Mouse (Mus musculus): ENCODE measurements around the gene Slc7a7. TPM values are rescaled to one million over a fixed set of nuclear protein-coding genes. Genes with fewer than 3 reads are reported as not detected.
A peak's percentile ranks its signal among the peaks of the same experiment; 100 is the strongest.

The Slc7a7 gene
- polyA plus RNA-seq, 1 experiment, result 1.6 TPM

- TF ChIP-seq GATA1 (IDR thresholded peaks at IDR 0.05; ENCODE audit: borderline replicate concordance, low read length) (no peak), FLI1 (IDR thresholded peaks at IDR 0.05; ENCODE audit: low read length) (no peak)
- H3K36me3 ChIP-seq (replicated peaks; ENCODE audit: low read length), result no peaks in the 10 kb centered on the region
- H3K9me3 ChIP-seq, result 0 out of 2 replicates have a peak, but pooled peaks cover 2% of the 10 kb centered on the region
- peaks cover 36% of the 10 kb centered on the region for H3K4me1 ChIP-seq
- peak overlapping the region; percentile 35 for H3K4me3 ChIP-seq (replicated peaks)
- H3K27me3 ChIP-seq (replicated peaks), result peaks cover 10% of the 10 kb centered on the region
Measured at GRCm38 (mm10) chr14:54383355-54383771, 34.2 kb downstream of the Slc7a7 start.

- Histone ChIP-seq H3K27me3 (replicated peaks) (peaks cover 13% of the 10 kb centered on the region), H3K4me3 (replicated peaks) (no peak overlapping the region), H3K9me3 (0 out of 2 replicates have a peak, but pooled peaks cover 2% of the 10 kb centered on the region), H3K36me3 (replicated peaks; ENCODE audit: low read length) (no peaks in the 10 kb centered on the region), H3K4me1 (peaks cover 39% of the 10 kb centered on the region)
- TF ChIP-seq GATA1 (IDR thresholded peaks at IDR 0.05; ENCODE audit: borderline replicate concordance, low read length) (no peak), FLI1 (IDR thresholded peaks at IDR 0.05; ENCODE audit: low read length) (no peak)
Measured at GRCm38 (mm10) chr14:54382641-54383040, 34.9 kb downstream of the Slc7a7 start.

DNA sequence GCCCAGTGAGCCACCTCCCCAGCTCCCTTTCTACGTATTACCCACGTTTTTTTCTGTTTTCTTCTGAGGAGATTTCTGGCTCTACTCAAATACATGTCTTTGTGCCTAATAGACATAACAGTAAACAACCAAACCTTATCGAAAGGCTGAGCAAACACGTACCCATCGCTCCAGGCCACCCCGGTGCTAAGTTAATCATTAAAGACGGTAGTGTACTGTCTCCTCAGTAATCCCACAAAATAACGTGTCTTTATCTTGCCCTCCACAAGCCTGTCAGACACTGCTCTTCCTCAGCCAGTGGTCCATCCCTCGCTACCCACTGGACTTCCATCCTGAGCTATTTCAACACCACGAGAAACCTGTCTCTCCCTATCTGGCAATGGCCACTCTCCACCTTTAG lies 35.8 kb downstream of the Slc7a7 start:
- Histone ChIP-seq H3K4me1 (peaks cover 43% of the 10 kb centered on the region), H3K9me3 (0 out of 2 replicates have a peak, but pooled peaks cover 2% of the 10 kb centered on the region), H3K36me3 (replicated peaks; ENCODE audit: low read length) (no peaks in the 10 kb centered on the region), H3K27me3 (replicated peaks) (peaks cover 12% of the 10 kb centered on the region), H3K4me3 (replicated peaks) (no peak overlapping the region)
- TF ChIP-seq GATA1 (IDR thresholded peaks at IDR 0.05; ENCODE audit: borderline replicate concordance, low read length) (no peak), FLI1 (IDR thresholded peaks at IDR 0.05; ENCODE audit: low read length) (no peak)

DNA sequence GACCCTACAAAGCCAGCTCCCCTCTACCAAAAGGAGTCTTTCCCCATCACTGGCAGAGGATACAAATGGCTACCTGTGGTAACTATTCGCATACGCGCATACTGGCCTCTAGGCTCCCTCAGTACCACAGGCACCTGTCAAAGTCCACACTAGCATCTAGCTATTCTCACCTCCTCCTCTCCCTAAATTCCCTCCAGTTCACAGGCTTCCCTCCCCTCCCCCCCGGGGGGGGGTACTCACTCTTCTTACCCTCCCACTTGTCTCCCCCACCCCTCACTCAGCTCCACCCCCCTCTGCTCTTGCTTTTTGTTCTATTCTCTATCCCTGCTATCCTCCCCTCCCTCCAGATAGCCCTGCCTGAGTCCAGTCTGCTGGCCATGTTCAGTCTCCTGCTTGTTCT lies 37.0 kb downstream of the Slc7a7 start:
- Histone ChIP-seq H3K36me3 (replicated peaks; ENCODE audit: low read length) (no peaks in the 10 kb centered on the region), H3K4me1 (peaks cover 46% of the 10 kb centered on the region), H3K27me3 (replicated peaks) (peaks cover 11% of the 10 kb centered on the region), H3K4me3 (replicated peaks) (no peak overlapping the region), H3K9me3 (0 out of 2 replicates have a peak, but pooled peaks cover 2% of the 10 kb centered on the region)
- TF ChIP-seq FLI1 (IDR thresholded peaks at IDR 0.05; ENCODE audit: low read length) (no peak), GATA1 (IDR thresholded peaks at IDR 0.05; ENCODE audit: borderline replicate concordance, low read length) (no peak)

DNA sequence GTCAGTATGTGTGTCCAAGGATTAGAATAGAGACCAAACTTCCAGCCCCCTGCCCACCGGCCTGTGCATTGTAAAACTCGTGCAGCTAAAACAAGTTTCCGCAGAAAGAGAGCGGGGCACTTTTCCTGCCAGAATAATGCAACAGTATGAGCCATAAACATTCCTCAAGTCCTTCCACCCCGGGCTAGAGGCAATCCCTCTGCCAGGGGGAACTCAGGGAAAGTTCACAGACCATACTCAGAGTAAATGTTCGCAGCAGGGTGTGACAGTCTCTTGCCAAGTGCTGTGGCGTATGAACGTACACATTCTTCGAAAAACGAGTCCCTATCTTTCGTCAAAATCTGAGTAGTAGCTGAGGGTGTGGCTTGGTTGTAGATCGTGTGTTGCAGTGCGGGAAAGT lies 38.0 kb downstream of the Slc7a7 start:
- TF ChIP-seq GATA1 (IDR thresholded peaks at IDR 0.05; ENCODE audit: borderline replicate concordance, low read length), result no peak
- no peak for TF ChIP-seq FLI1 (IDR thresholded peaks at IDR 0.05; ENCODE audit: low read length)
- no peaks in the 10 kb centered on the region for H3K36me3 ChIP-seq (replicated peaks; ENCODE audit: low read length)
- H3K9me3 ChIP-seq, result no peaks in the 10 kb centered on the region
- H3K4me1 ChIP-seq, result peaks cover 44% of the 10 kb centered on the region
- H3K27me3 ChIP-seq (replicated peaks), result peaks cover 11% of the 10 kb centered on the region
- H3K4me3 ChIP-seq (replicated peaks), result no peak overlapping the region

- TF ChIP-seq FLI1 (IDR thresholded peaks at IDR 0.05; ENCODE audit: low read length) (no peak), GATA1 (IDR thresholded peaks at IDR 0.05; ENCODE audit: borderline replicate concordance, low read length) (no peak)
- H3K9me3 ChIP-seq, result no peaks in the 10 kb centered on the region
- peaks cover 13% of the 10 kb centered on the region for H3K27me3 ChIP-seq (replicated peaks)
- peaks cover 20% of the 10 kb centered on the region for H3K4me1 ChIP-seq
- no peak overlapping the region for H3K4me3 ChIP-seq (replicated peaks)
- no peaks in the 10 kb centered on the region for H3K36me3 ChIP-seq (replicated peaks; ENCODE audit: low read length)
Measured at GRCm38 (mm10) chr14:54377166-54377565, 40.4 kb downstream of the Slc7a7 start.

GRCm38 (mm10) chr14:54375916-54376315 lies 41.7 kb downstream of the Slc7a7 start:
- no peaks in the 10 kb centered on the region for H3K36me3 ChIP-seq (replicated peaks; ENCODE audit: low read length)
- TF ChIP-seq FLI1 (IDR thresholded peaks at IDR 0.05; ENCODE audit: low read length) (no peak), GATA1 (IDR thresholded peaks at IDR 0.05; ENCODE audit: borderline replicate concordance, low read length) (no peak)
- H3K4me1 ChIP-seq, result peaks cover 9% of the 10 kb centered on the region; the same call in 1 of the 2 replicates
- peaks cover 13% of the 10 kb centered on the region for H3K27me3 ChIP-seq (replicated peaks)
- no peaks in the 10 kb centered on the region for H3K9me3 ChIP-seq
- H3K4me3 ChIP-seq (replicated peaks), result no peak overlapping the region

DNA sequence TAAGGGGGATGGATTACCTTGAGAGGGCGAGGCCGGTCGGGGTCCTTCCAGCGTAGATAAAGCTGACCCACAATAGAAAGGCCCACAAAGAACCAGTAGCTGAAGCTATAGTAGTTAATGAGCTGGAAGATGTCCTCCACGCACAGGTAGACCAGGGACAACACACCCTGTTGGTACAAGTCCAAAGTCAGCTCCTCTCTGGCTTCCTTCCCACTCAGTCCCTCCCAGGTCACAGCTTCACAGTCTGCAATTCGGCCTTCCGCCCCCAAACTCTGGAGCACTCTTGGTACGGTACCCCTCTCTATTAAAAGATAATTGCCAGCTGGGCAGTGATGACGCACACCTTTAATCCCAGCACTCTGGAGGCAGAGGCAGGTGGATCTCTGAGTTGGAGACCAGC lies 44.7 kb downstream of the Slc7a7 start:
- Histone ChIP-seq H3K4me3 (replicated peaks) (no peak overlapping the region), H3K4me1 (peaks cover 7% of the 10 kb centered on the region; the same call in 1 of the 2 replicates), H3K27me3 (replicated peaks) (peaks cover 5% of the 10 kb centered on the region), H3K36me3 (replicated peaks; ENCODE audit: low read length) (peaks cover 29% of the 10 kb centered on the region), H3K9me3 (no peaks in the 10 kb centered on the region)
- TF ChIP-seq FLI1 (IDR thresholded peaks at IDR 0.05; ENCODE audit: low read length) (no peak), GATA1 (IDR thresholded peaks at IDR 0.05; ENCODE audit: borderline replicate concordance, low read length) (no peak)

GRCm38 (mm10) chr14:54371460-54371859 lies 46.1 kb downstream of the Slc7a7 start:
- H3K27me3 ChIP-seq (replicated peaks), result peaks cover 2% of the 10 kb centered on the region
- H3K4me3 ChIP-seq (replicated peaks), result no peak overlapping the region
- H3K9me3 ChIP-seq, result no peaks in the 10 kb centered on the region
- peaks cover 43% of the 10 kb centered on the region for H3K36me3 ChIP-seq (replicated peaks; ENCODE audit: low read length)
- TF ChIP-seq FLI1 (IDR thresholded peaks at IDR 0.05; ENCODE audit: low read length) (no peak), GATA1 (IDR thresholded peaks at IDR 0.05; ENCODE audit: borderline replicate concordance, low read length) (no peak)
- peaks cover 3% of the 10 kb centered on the region; the same call in 1 of the 2 replicates for H3K4me1 ChIP-seq

DNA sequence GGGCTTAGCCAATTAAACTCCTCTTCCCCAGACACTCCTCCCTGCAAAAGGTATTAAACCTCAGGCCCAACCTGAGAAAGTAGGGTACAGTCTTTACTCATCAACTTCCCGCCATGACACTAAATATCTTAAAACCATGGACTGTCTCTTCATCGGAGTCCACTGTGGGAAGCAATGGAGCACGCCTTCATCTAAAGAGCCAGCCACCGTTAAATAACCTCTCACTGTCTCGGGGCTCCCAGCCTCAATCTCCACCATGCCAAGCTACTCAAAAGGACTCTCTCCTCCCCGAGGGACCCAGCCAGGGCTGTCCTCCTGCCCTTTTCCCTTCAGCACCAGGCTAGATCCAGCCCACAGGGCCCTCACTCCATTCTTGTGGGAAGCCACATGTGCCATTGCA lies 47.0 kb downstream of the Slc7a7 start:
- Histone ChIP-seq H3K27me3 (replicated peaks) (peaks cover 2% of the 10 kb centered on the region), H3K4me3 (replicated peaks) (no peak overlapping the region), H3K4me1 (no peaks in the 10 kb centered on the region), H3K9me3 (no peaks in the 10 kb centered on the region), H3K36me3 (replicated peaks; ENCODE audit: low read length) (peaks cover 50% of the 10 kb centered on the region)
- TF ChIP-seq FLI1 (IDR thresholded peaks at IDR 0.05; ENCODE audit: low read length), result no peak
- TF ChIP-seq GATA1 (IDR thresholded peaks at IDR 0.05; ENCODE audit: borderline replicate concordance, low read length), result no peak

DNA sequence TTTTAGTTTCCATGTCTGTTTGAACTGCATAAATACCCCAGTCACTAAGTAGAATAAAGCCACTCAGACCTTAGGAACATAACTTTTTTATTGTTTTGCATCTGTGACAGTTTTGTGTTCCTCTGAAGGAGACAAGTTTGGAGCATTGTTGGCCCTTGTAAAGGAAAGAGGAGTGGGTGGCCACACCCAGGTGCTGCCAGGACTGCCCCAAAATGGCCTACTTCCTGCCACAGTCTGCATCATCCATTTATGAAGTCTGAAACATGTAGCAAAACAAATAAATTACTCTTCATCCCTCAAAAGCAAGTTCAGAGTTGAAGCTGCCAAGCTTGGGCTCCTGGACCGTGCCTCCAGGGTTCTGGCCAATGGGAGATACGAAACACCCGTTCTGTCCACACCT lies 48.2 kb downstream of the Slc7a7 start:
- H3K36me3 ChIP-seq (replicated peaks; ENCODE audit: low read length), result peaks cover 59% of the 10 kb centered on the region
- H3K4me1 ChIP-seq, result no peaks in the 10 kb centered on the region
- TF ChIP-seq FLI1 (IDR thresholded peaks at IDR 0.05; ENCODE audit: low read length), result no peak
- TF ChIP-seq GATA1 (IDR thresholded peaks at IDR 0.05; ENCODE audit: borderline replicate concordance, low read length), result no peak
- H3K9me3 ChIP-seq, result no peaks in the 10 kb centered on the region
- peaks cover under 1% of the 10 kb centered on the region for H3K27me3 ChIP-seq (replicated peaks)
- no peak overlapping the region for H3K4me3 ChIP-seq (replicated peaks)

Measured in megakaryocyte, embryonic 14.5 days (primary cell).